Mouse (Mus musculus): ENCODE measurements around the gene Fam174b. TPM values are rescaled to one million over a fixed set of nuclear protein-coding genes. Genes with fewer than 3 reads are reported as not detected.
A peak's percentile ranks its signal among the peaks of the same experiment; 100 is the strongest.

The Fam174b gene
- polyA plus RNA-seq, 1 experiment from 2014 or later, result 2.9 TPM

DNA sequence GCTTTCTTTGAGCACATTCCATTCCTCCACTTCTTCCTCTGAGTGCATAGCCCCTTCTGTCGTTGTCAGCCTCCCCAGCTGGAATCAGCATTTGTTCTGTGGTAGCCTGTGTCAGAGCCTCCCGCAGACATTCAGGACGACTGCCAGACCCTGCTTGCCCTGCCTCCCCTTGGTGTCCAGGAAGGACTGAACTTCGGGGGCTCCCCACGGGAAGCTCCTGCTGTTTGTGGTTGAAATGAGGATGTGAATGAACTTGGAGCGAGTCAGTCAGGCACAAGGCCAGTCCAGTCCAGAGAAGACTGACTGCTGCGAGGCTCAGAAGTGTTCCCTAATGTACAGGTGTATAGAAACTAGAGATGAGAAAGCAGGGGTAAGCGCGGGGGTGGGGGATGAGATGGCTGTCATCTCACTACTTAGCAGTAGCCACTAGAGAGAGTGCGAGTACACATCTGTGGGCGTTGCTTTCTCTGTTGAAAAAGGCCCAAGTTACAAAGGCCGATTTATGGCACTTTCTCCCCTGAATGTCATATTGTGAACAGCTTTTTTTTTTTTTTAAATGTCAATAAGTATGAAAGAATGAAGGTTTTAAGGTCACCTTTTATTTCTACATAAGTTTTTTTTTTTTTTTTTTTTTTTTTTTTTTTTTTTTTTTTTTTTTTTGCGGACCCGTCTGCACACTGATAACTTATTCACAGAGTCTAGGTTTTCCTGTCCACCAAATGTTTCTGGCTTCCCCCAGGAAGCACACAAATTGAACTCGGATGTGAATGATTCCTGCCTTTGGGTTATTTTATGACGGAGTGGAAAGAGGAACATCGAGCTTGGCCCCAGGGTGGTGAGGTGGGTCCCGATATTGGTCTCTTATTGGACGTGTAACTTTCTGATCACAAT lies 31.5 kb downstream of the Fam174b start:
- H3K27ac ChIP-seq (ENCODE audit: low read depth), result no peak overlapping the region
- H3K9me3 ChIP-seq (ENCODE audit: low read length), result no peaks in the 10 kb centered on the region
- no peaks in the 10 kb centered on the region for H3K36me3 ChIP-seq (replicated peaks; ENCODE audit: insufficient read depth, low read length)
- whole genome bisulfite sequencing (ENCODE audit: insufficient replicate concordance), result 30% methylated on average over 19 of the region's 19 CpGs
- TF ChIP-seq CTCF (IDR thresholded peaks at IDR 0.05; ENCODE audit: low read depth) (peak; percentile 9; the same call in 1 of the 2 replicates), EP300 (IDR thresholded peaks at IDR 0.05; ENCODE audit: low read depth) (no peak)
- no peak overlapping the region for H3K4me3 ChIP-seq (ENCODE audit: low read depth, low read length)
- H3K4me2 ChIP-seq (ENCODE audit: low read depth, low read length), result peak overlapping the region; percentile 53
- no peaks in the 10 kb centered on the region for H3K4me1 ChIP-seq (ENCODE audit: insufficient read depth)
- H3K9ac ChIP-seq (replicated peaks), result no peak overlapping the region
- DNase-seq (no peak), ATAC-seq (peak; percentile 27; the same call in 1 of the 2 replicates)
- H3K27me3 ChIP-seq (ENCODE audit: insufficient read depth, low read length), result no peaks in the 10 kb centered on the region

DNA sequence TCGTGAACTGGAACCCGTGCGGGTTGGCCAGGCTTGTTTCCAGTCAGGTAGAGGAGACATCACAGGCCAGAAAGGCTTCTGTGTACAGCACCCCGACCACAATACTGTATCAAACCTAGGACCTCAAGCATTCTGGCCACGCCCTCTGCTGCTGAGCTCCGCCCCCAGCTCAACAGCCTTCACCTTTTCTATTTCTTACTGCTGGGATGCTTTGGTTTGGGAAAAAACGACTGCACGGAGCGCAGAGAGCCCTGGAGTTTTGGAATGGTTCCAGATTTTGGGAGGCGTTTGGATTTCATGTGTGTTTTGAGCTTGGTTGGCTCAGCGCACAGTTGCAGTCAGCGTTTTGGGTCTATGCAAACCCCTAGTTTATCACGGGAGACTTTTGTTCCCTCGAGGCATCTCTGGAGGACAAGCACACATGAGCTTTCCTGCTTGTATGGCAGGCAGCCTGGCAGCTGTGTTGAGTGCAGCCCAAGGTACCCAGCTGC lies 32.2 kb downstream of the Fam174b start:
- Histone ChIP-seq H3K9ac (replicated peaks) (no peak overlapping the region), H3K4me2 (ENCODE audit: low read depth, low read length) (peak overlapping the region; percentile 53), H3K27me3 (ENCODE audit: insufficient read depth, low read length) (no peaks in the 10 kb centered on the region), H3K4me3 (ENCODE audit: low read depth, low read length) (no peak overlapping the region), H3K27ac (ENCODE audit: low read depth) (no peak overlapping the region), H3K9me3 (ENCODE audit: low read length) (no peaks in the 10 kb centered on the region), H3K4me1 (ENCODE audit: insufficient read depth) (no peaks in the 10 kb centered on the region), H3K36me3 (replicated peaks; ENCODE audit: insufficient read depth, low read length) (no peaks in the 10 kb centered on the region)
- ATAC-seq (no peak), DNase-seq (peak; percentile 19)
- no peak for TF ChIP-seq EP300 (IDR thresholded peaks at IDR 0.05; ENCODE audit: low read depth)
- no peak for TF ChIP-seq CTCF (IDR thresholded peaks at IDR 0.05; ENCODE audit: low read depth)
- 60% methylated on average over 14 of the region's 14 CpGs for WGBS (ENCODE audit: insufficient replicate concordance)

DNA sequence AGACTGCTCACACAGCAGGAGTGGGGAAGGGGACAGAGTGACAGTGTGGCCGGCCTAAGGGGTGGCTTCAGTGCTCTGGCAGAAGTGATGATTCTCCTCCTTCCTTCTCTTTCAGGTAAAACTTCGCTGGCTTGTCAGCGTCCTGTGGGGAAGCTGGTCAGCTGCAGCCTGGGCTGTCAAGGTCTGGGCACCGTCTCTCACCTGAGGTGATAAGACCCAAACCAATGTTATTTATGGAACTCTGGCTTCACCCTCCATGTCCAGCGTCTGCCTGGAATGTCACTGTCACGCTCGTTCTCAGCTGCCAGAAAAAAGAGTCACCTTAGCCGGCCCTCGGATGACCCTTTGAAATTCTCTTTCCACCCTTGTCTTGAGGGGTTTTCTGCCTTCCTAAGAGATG lies 34.7 kb downstream of the Fam174b start:
- Histone ChIP-seq H3K9ac (replicated peaks) (no peak overlapping the region), H3K4me3 (ENCODE audit: low read depth, low read length) (no peak overlapping the region), H3K36me3 (replicated peaks; ENCODE audit: insufficient read depth, low read length) (no peaks in the 10 kb centered on the region), H3K27me3 (ENCODE audit: insufficient read depth, low read length) (no peaks in the 10 kb centered on the region), H3K9me3 (ENCODE audit: low read length) (no peaks in the 10 kb centered on the region), H3K4me1 (ENCODE audit: insufficient read depth) (no peaks in the 10 kb centered on the region), H3K27ac (ENCODE audit: low read depth) (no peak overlapping the region), H3K4me2 (ENCODE audit: low read depth, low read length) (no peak overlapping the region)
- ATAC-seq (no peak), DNase-seq (no peak)
- TF ChIP-seq EP300 (IDR thresholded peaks at IDR 0.05; ENCODE audit: low read depth), result no peak
- no peak for TF ChIP-seq CTCF (IDR thresholded peaks at IDR 0.05; ENCODE audit: low read depth)
- WGBS (ENCODE audit: insufficient replicate concordance), result 73% methylated on average over 9 of the region's 9 CpGs

DNA sequence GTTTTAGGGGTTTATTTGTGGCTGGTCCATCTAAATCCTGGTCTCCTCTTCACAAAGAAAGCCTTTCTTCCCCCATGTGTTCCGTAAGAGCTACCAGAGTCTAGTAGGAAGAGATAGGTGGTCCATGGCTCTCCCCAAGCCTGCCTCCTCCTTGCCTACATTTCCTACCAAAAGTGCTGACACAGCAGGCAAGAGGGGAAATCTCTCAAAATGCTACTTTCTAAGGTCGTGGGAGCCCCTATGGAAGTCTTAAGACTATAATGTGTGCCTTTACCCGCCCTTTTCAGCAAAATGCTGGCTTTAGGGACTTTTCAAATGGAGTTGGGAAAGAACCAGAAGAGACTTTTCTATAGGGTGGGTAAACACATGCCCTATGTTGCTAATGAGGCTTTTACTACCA lies 37.7 kb downstream of the Fam174b start:
- Histone ChIP-seq H3K27ac (ENCODE audit: low read depth) (no peak overlapping the region), H3K4me1 (ENCODE audit: insufficient read depth) (no peaks in the 10 kb centered on the region), H3K36me3 (replicated peaks; ENCODE audit: insufficient read depth, low read length) (no peaks in the 10 kb centered on the region), H3K4me2 (ENCODE audit: low read depth, low read length) (no peak overlapping the region), H3K27me3 (ENCODE audit: insufficient read depth, low read length) (no peaks in the 10 kb centered on the region), H3K9ac (replicated peaks) (no peak overlapping the region), H3K9me3 (ENCODE audit: low read length) (no peaks in the 10 kb centered on the region), H3K4me3 (ENCODE audit: low read depth, low read length) (no peak overlapping the region)
- ATAC-seq (no peak), DNase-seq (no peak)
- TF ChIP-seq CTCF (IDR thresholded peaks at IDR 0.05; ENCODE audit: low read depth), result no peak
- WGBS (ENCODE audit: insufficient replicate concordance), result 52% methylated on average over 3 of the region's 3 CpGs

DNA sequence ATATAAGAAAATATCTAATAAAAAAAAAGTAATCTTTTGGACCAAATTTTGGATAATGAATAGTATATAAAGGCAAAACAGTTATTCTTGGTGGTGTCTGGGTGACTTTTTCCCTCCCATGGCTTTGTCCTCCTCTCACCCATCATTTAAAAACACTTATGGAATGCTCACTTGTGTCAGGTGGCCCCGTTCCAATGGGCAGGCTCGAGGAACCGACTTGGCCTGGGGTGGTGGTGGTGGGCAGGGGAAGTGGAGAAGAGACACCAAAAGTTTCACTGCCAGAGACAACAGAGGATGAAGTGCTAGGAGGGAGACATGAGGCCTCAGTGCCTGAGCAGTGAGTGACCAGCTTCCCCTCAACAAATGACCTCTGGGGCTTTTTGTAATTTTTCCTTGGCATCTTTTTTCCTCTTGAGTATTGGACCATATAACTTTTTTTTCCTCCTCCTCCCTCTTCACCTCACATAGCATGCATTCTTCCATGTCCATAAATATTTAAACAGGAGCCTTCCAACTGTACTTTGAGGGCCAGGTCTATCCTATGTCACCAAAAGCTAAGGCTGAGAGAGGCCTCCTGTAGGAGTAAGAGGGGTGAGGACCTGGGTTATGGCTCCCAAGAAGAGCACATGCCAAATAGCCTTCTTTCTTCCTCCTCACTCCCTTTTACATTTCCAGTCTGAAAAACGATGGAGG lies 44.8 kb downstream of the Fam174b start:
- DNase-seq, result no peak
- no peak for TF ChIP-seq CTCF (IDR thresholded peaks at IDR 0.05; ENCODE audit: low read depth)
- no peak for TF ChIP-seq EP300 (IDR thresholded peaks at IDR 0.05; ENCODE audit: low read depth)
- Histone ChIP-seq H3K4me1 (ENCODE audit: insufficient read depth) (no peaks in the 10 kb centered on the region), H3K27me3 (ENCODE audit: insufficient read depth, low read length) (no peaks in the 10 kb centered on the region), H3K9ac (replicated peaks) (no peak overlapping the region), H3K9me3 (ENCODE audit: low read length) (no peaks in the 10 kb centered on the region), H3K4me2 (ENCODE audit: low read depth, low read length) (no peak overlapping the region), H3K27ac (ENCODE audit: low read depth) (no peak overlapping the region), H3K4me3 (ENCODE audit: low read depth, low read length) (no peak overlapping the region), H3K36me3 (replicated peaks; ENCODE audit: insufficient read depth, low read length) (no peaks in the 10 kb centered on the region)
- no peak for ATAC-seq
- 76% methylated on average over 4 of the region's 4 CpGs for WGBS (ENCODE audit: insufficient replicate concordance)

DNA sequence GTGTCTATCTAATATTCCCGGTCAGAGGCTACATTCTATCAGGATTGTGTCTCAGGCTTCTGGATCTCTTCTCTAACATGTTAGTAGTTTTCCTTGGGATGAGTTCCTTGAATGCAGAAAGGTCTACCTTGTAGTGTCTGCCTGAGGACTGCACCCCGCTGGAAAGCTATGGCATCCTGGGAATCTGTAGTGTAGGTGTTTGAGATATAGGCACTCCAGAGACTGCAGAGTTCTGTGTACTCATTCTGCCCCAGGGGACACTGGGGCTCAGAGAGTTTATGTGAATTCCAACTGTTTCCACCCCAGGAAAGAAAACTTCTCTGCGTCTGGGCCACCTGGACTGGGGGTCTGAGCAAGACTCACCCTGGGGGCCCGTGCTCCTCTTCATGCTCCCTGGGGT lies 45.7 kb downstream of the Fam174b start:
- Histone ChIP-seq H3K27ac (ENCODE audit: low read depth) (no peak overlapping the region), H3K4me1 (ENCODE audit: insufficient read depth) (no peaks in the 10 kb centered on the region), H3K4me3 (ENCODE audit: low read depth, low read length) (no peak overlapping the region), H3K4me2 (ENCODE audit: low read depth, low read length) (no peak overlapping the region), H3K36me3 (replicated peaks; ENCODE audit: insufficient read depth, low read length) (no peaks in the 10 kb centered on the region), H3K27me3 (ENCODE audit: insufficient read depth, low read length) (no peaks in the 10 kb centered on the region), H3K9ac (replicated peaks) (no peak overlapping the region), H3K9me3 (ENCODE audit: low read length) (no peaks in the 10 kb centered on the region)
- WGBS (ENCODE audit: insufficient replicate concordance), result 76% methylated on average over 4 of the region's 4 CpGs
- no peak for TF ChIP-seq CTCF (IDR thresholded peaks at IDR 0.05; ENCODE audit: low read depth)
- TF ChIP-seq EP300 (IDR thresholded peaks at IDR 0.05; ENCODE audit: low read depth), result no peak
- DNase-seq, result no peak
- ATAC-seq, result no peak
